In the genomic region with DNA sequence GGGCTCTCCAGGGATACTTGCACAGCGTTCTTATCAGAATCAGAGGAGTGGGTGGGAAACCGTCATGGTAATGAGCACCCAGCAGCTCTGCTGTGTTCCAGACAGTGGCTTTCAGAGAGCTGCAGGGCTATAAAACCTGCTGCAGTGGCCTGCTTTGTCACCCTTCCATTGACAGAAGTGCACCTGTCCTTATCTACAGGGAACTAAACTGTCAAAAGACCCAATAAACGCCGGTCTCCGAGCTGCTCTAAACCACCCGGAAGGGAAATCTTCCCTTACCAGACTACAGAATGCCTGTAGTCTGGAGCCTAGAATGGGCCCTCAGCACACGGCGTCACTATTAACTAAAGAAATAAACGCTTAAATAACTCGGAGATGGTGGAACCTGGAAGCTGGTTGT, we compare ENCODE assay signal across 15 mouse cellular contexts.
"Had no signal": no experiment of that assay in that cellular context is flagged by ENCODE, and none has a peak within 500 bp of the region (broad histone marks: within the 10 kb centered on the region; RNA-seq: fewer than 3 reads in every experiment).

No protein-coding gene starts in this region.

- H3K27me3 ChIP-seq: midbrain, embryonic 13.5 days; midbrain, embryonic 15.5 days; neural tube, embryonic 12.5 days; stomach, embryonic 15.5 days had no signal

- H3K4me1 ChIP-seq: megakaryocyte, embryonic 14.5 days; midbrain, embryonic 13.5 days; midbrain, embryonic 15.5 days; neural tube, embryonic 12.5 days; stomach, embryonic 15.5 days had no signal

- H3K4me2 ChIP-seq: lung, embryonic 14.5 days; midbrain, embryonic 11.5 days; midbrain, embryonic 13.5 days; midbrain, embryonic 15.5 days; neural tube, embryonic 12.5 days; stomach, embryonic 15.5 days had no signal

- H3K27ac ChIP-seq: macrophage; midbrain, embryonic 13.5 days; midbrain, embryonic 15.5 days; neural tube, embryonic 12.5 days; stomach, embryonic 15.5 days; stomach, postnatal 0 days had no signal

- DNase-seq: liver, postnatal 0 days; lung, embryonic 14.5 days; lung, postnatal 10 days; right cerebral cortex, postnatal 14 days; thymus, adult 2 months; thymus, postnatal 25 days; thymus, postnatal 4 days had no signal

- H3K9me3 ChIP-seq: midbrain, embryonic 13.5 days; midbrain, embryonic 15.5 days; neural tube, embryonic 12.5 days; stomach, embryonic 15.5 days had no signal

- H3K4me3 ChIP-seq: megakaryocyte, embryonic 14.5 days; midbrain, embryonic 13.5 days; midbrain, embryonic 15.5 days; neural tube, embryonic 12.5 days; stomach, embryonic 15.5 days had no signal

- ATAC-seq: liver, postnatal 0 days; midbrain, embryonic 13.5 days; midbrain, embryonic 15.5 days had no signal

- H3K9ac ChIP-seq: liver, postnatal 0 days; lung, embryonic 14.5 days; midbrain, embryonic 13.5 days; midbrain, embryonic 15.5 days; neural tube, embryonic 12.5 days; stomach, embryonic 15.5 days had no signal

- H3K36me3 ChIP-seq: midbrain, embryonic 13.5 days; midbrain, embryonic 15.5 days; neural tube, embryonic 12.5 days; stomach, embryonic 15.5 days had no signal
